Mouse (Mus musculus) heart, postnatal 25 days (tissue): Measurements from ENCODE around the gene Aurka. TPM values are rescaled to one million over a fixed set of nuclear protein-coding genes. Genes with fewer than 3 reads are reported as not detected.
A peak's percentile ranks its signal among the peaks of the same experiment; 100 is the strongest.

Experiments
- DNase-seq: peaks from one replicate; pipeline ENCODE4 v3.0.0; 2022; ENCODE audit warnings: low spot score
- intact Hi-C: fragments of 180-260 bp; cut with DNase I; formaldehyde crosslinking; loops from one replicate; pipeline ENCODE4 v1.15.1; 2025
- total RNA-seq, 2 experiments: library from RNA; stranded (reverse); gene quantifications; 2 replicates each; pipeline ENCODE4 v1.2.3; 2021

The Aurka gene
- total RNA-seq: under 1 TPM; 0.83 to 0.89 TPM

- intact Hi-C loops: loop anchor here (2.0 kb wide), 1 partner anchor 68 kb away; no protein-coding TSS in a partner anchor
- peak; percentile 91 for DNase-seq
These were observed at the start of gene Aurka, which contains the start of gene Cstf1 for GRCm38 (mm10) chr2:172370411-172371223. Gene Aurka, minus strand, starts transcription at chr2:172370535. Gene Cstf1, plus strand, starts transcription at chr2:172370681.

DNA sequence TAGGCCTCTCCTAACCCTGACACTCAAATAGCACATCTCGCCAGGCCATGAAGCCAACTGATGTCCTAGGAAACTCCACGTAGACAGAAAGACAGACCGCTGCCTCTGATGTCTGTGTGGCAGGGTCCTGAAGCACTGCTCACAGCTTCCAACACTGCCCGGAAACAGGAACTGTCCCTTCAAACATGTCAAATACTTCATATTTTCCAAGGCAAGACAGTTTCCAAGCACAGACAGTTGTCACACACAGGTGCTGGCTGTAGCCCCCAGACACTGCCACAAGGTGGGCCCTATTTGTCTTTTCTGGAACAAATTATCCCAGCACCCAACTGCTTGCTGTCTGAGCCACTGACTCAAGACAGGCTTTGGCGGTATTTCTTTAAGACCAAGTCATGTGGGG is 47.9 kb upstream of the Aurka start:
- DNase-seq: no peak
- intact Hi-C loops: no loop called here

GRCm38 (mm10) chr2:172416876-172417275 is 46.5 kb upstream of the Aurka start:
- intact Hi-C loops: no loop called here
- no peak for DNase-seq

DNA sequence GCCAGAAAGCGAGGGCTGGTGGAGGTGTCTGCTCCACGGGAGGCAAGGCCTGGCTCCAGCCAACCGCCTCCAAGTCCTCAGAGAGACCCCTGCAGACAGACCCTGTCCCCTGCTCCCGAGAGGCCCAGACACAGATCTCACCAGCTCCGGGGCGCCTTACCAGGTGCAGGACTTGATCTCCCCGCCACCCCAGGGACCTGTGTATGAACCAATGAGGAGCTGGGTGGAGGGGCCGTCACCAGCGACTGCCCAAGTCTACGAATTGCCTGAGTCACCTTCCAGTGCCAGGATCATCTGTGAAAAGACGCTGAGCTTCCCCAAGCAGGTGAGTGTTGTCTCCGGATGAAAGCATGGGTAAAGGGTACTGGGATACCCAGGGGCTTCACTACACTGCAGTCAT is 45.9 kb upstream of the Aurka start:
- DNase-seq: no peak
- intact Hi-C loops: no loop called here

GRCm38 (mm10) chr2:172413894-172414293 is 43.6 kb upstream of the Aurka start:
- intact Hi-C loops: no loop called here
- no peak for DNase-seq

GRCm38 (mm10) chr2:172413273-172413672 is 42.9 kb upstream of the Aurka start:
- DNase-seq: no peak
- intact Hi-C loops: no loop called here

- no peak for DNase-seq
These were observed 42.1 kb upstream of the Aurka start for GRCm38 (mm10) chr2:172412454-172412853.

DNA sequence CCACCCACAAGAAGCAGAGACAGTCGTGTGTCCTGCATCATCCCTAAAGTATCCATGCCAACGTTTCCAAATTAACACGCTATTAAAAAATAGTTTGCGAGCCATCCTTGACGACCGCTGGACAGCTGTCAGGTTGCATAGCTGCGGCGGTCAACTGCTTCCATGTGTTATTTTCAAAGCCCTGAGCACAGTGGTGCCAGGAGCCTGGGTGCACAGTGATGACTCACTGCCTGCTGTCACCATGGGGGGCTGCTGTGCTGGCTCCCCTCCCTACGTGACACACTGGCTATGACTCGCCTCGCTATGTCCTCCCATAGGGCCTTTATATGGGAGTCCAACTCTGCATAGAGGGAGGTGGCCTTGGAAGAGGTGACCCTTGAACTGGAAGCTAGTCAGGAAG is 40.8 kb upstream of the Aurka start:
- intact Hi-C loops: no loop called here
- no peak for DNase-seq

More at GRCm38 (mm10) chr2:172412454-172412853, 42.1 kb upstream of the Aurka start:
- intact Hi-C loops: no loop called here

GRCm38 (mm10) chr2:172410686-172411085 is 40.4 kb upstream of the Aurka start:
- intact Hi-C loops: no loop called here
- no peak for DNase-seq

GRCm38 (mm10) chr2:172407499-172407898 is 37.2 kb upstream of the Aurka start:
- no peak for DNase-seq
- intact Hi-C loops: no loop called here

GRCm38 (mm10) chr2:172406173-172406572 is 35.8 kb upstream of the Aurka start:
- DNase-seq: no peak

DNA sequence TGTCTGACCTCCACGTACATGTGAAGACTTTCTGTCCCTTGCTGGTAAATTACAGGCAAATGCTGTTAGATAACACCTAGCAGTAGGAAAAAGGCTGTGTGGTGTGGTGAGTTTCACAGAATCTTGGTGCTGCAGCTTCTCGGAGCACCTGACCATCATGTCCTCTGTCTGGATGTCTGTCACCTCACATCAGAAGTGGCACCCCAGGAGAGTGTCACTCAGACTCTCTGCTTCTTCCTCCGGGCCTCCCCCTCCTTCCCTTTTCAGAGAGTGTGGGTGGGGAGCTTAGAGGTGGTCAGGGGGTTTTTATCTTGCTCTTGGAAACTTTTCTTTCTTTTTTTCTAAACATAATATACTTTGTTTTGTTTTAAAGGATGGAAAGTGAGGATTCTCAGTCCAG is 34.7 kb upstream of the Aurka start:
- intact Hi-C loops: no loop called here
- no peak for DNase-seq

More at GRCm38 (mm10) chr2:172406173-172406572, 35.8 kb upstream of the Aurka start:
- intact Hi-C loops: no loop called here

GRCm38 (mm10) chr2:172404239-172404638 is 33.9 kb upstream of the Aurka start:
- intact Hi-C loops: no loop called here
- no peak for DNase-seq

DNA sequence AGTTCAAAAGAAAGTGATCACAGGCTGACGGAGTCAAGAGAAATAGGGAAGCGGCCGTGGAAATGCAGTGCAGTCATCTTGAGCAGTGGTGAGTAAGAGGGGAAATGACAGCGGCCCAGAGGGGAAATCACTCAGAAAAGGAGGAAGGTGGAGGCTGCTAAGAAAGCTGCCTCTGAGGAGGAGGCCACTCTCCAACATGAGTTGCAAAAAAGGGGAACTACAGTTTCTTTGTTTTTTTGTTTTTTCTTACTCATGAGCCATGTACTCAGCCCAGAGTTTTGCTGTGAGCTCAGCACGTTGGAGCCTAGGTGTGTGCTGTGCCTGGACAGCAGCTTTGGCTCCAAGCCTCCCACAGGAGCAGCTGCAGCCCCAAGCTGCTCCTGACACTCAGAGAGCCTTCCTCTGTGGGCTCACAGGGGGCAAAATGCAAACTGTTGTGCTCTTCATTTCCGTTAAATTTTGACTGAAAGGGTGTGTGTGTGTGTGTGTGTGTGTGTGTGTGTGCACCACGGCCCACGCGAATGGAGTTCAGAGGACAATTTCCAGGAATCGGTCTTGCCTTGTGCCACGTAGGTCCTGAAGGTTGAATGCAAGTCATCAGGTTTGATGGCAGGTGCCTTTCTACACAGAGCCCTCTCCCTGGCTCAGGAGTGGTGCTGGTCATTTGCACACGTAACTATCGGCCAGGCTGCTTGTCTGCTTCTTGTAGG is 30.9 kb upstream of the Aurka start:
- no peak for DNase-seq
- intact Hi-C loops: no loop called here

DNA sequence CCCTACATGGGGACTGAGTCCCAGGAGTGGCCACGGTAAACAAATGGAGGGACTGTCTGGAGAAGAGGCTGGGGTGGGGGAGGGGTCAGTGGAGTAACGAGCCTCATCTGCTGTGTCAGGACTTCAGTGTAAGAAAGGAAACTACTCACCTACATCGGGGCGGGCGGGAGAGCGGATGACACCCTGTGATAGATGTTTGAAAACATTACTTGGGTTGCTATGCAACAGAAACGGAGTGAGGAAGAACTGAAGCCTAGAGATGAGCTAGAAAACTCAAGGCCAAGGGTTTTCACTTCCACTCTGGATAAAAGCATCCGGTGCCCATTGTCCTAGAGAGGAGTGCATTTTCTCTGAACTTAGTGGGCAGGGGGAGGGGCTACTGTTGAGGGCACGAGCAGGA is 29.6 kb upstream of the Aurka start:
- intact Hi-C loops: no loop called here

GRCm38 (mm10) chr2:172395961-172396360 is 25.6 kb upstream of the Aurka start:
- intact Hi-C loops: no loop called here
- no peak for DNase-seq

More for the DNA sequence above, 29.6 kb upstream of the Aurka start:
- no peak for DNase-seq

DNA sequence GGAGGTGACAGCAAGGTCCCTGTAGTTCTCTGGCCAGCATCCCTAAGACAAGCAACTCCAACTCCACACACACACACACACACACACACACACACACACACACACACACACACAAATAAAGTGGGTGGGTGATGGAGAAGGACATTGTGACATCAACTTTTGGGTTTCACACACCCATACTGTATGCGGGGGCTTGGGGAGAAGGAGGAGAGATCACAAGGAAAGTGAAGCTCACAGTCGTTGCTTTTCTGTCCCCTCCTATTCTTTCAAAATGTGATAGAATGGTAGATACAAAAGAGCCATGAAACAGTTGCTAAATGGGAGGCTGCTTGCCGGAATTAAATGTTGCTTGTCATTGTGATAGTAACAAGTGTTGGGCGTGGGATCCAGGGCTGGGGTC is 24.3 kb upstream of the Aurka start:
- DNase-seq: no peak
- intact Hi-C loops: no loop called here

GRCm38 (mm10) chr2:172394052-172394392 is 23.7 kb upstream of the Aurka start:
- intact Hi-C loops: no loop called here
- no peak for DNase-seq

- no peak for DNase-seq
- intact Hi-C loops: no loop called here
These were observed 23.2 kb upstream of the Aurka start, which contains the start of gene Cass4 for GRCm38 (mm10) chr2:172393391-172394051. Gene Cass4, plus strand, starts transcription at chr2:172393794.

GRCm38 (mm10) chr2:172392041-172392521 is 21.7 kb upstream of the Aurka start:
- DNase-seq: no peak
- intact Hi-C loops: no loop called here
